Mouse (Mus musculus): Measurements from ENCODE around the gene Cd22.
A peak's percentile ranks its signal among the peaks of the same experiment; 100 is the strongest.
"Not testable (repeated sequence)": the region's sequence is repeated elsewhere in the genome, so short reads cannot be mapped to it uniquely, and the experiment has no call there.

The Cd22 gene

GRCm38 (mm10) chr7:30880176-30880575, at the start of gene Cd22:
Gene Cd22, minus strand, starts transcription at chr7:30880342.
- DNase-seq (ENCODE audit: low spot score in 2 of 2), result no peak

- DNase-seq (ENCODE audit: low spot score in 2 of 2), result not testable (repeated sequence)
Observed at GRCm38 (mm10) chr7:30924581-30924980, 44.4 kb upstream of the Cd22 start, which contains the start of gene Hamp2. Gene Hamp2, minus strand, starts transcription at chr7:30924681.

GRCm38 (mm10) chr7:30924071-30924470, 43.9 kb upstream of the Cd22 start:
- DNase-seq (ENCODE audit: low spot score in 2 of 2), result no peak

GRCm38 (mm10) chr7:30922490-30922889, 42.3 kb upstream of the Cd22 start:
- not testable (repeated sequence) for DNase-seq (ENCODE audit: low spot score in 2 of 2)

GRCm38 (mm10) chr7:30920217-30920616, 40.1 kb upstream of the Cd22 start:
- DNase-seq (ENCODE audit: low spot score in 2 of 2), result no peak

- DNase-seq (ENCODE audit: low spot score in 2 of 2), result no peak
Observed at GRCm38 (mm10) chr7:30917219-30917618, 37.1 kb upstream of the Cd22 start.

GRCm38 (mm10) chr7:30916713-30917112, 36.6 kb upstream of the Cd22 start:
- peak in 1 of 2 experiments; percentile 31 for DNase-seq (ENCODE audit: low spot score in 2 of 2)

- DNase-seq (ENCODE audit: low spot score in 2 of 2), result peak in 1 of 2 experiments; percentile 48
Observed at GRCm38 (mm10) chr7:30914732-30915131, 34.6 kb upstream of the Cd22 start, which contains the start of gene Mag. Gene Mag, minus strand, starts transcription at chr7:30914873.

GRCm38 (mm10) chr7:30909773-30910172, 29.6 kb upstream of the Cd22 start:
- DNase-seq (ENCODE audit: low spot score in 2 of 2), result no peak

- DNase-seq (ENCODE audit: low spot score in 2 of 2), result no peak
Observed at GRCm38 (mm10) chr7:30908992-30909431, 28.9 kb upstream of the Cd22 start.

GRCm38 (mm10) chr7:30908277-30908991, 28.3 kb upstream of the Cd22 start:
- DNase-seq (ENCODE audit: low spot score in 2 of 2), result no peak

- no peak for DNase-seq (ENCODE audit: low spot score in 2 of 2)
Observed at GRCm38 (mm10) chr7:30904042-30904441, 23.9 kb upstream of the Cd22 start.

- no peak for DNase-seq (ENCODE audit: low spot score in 2 of 2)
Observed at GRCm38 (mm10) chr7:30895217-30895616, 15.1 kb upstream of the Cd22 start.

- no peak for DNase-seq (ENCODE audit: low spot score in 2 of 2)
Observed at GRCm38 (mm10) chr7:30892515-30892914, 12.4 kb upstream of the Cd22 start.

GRCm38 (mm10) chr7:30891746-30892145, 11.6 kb upstream of the Cd22 start:
- DNase-seq (ENCODE audit: low spot score in 2 of 2), result no peak

GRCm38 (mm10) chr7:30890681-30891080, 10.5 kb upstream of the Cd22 start:
- no peak for DNase-seq (ENCODE audit: low spot score in 2 of 2)

GRCm38 (mm10) chr7:30888786-30889185, 8.6 kb upstream of the Cd22 start:
- DNase-seq (ENCODE audit: low spot score in 2 of 2), result no peak

- DNase-seq (ENCODE audit: low spot score in 2 of 2), result no peak
Observed at GRCm38 (mm10) chr7:30887568-30888188, 7.5 kb upstream of the Cd22 start.

- no peak for DNase-seq (ENCODE audit: low spot score in 2 of 2)
Observed at GRCm38 (mm10) chr7:30886852-30887251, 6.7 kb upstream of the Cd22 start.

- DNase-seq (ENCODE audit: low spot score in 2 of 2), result no peak
Observed at GRCm38 (mm10) chr7:30884047-30884446, 3.9 kb upstream of the Cd22 start.

GRCm38 (mm10) chr7:30881367-30881766, 1.2 kb upstream of the Cd22 start:
- DNase-seq (ENCODE audit: low spot score in 2 of 2), result no peak

- DNase-seq (ENCODE audit: low spot score in 2 of 2), result no peak
Observed at GRCm38 (mm10) chr7:30878950-30879349, 1.2 kb downstream of the Cd22 start.

GRCm38 (mm10) chr7:30873083-30873482, 7.1 kb downstream of the Cd22 start:
- peak in 1 of 2 experiments; percentile 73 for DNase-seq (ENCODE audit: low spot score in 2 of 2)
